Mouse (Mus musculus) forebrain, postnatal 0 days (tissue): Measurements from ENCODE around the gene Krtcap2. TPM values are rescaled to one million over a fixed set of nuclear protein-coding genes. Genes with fewer than 3 reads are reported as not detected.

Experiments
- ATAC-seq: fragments of 200-750 bp; cut with Nextera tagmentation; 2 replicates; pipeline ENCODE4 v1.8.0; 2017; ENCODE audit warnings: mild to moderate bottlenecking, moderate library complexity
- DNase-seq: peaks from one replicate; pipeline ENCODE4 v3.0.0-alpha.2; 2015
- H3K27ac ChIP-seq: fragments of 300-500 bp; sonication (generic); 2 replicates; pipeline ENCODE4 v1.5.1; 2014; ENCODE audit warnings: low read depth, mild to moderate bottlenecking, antibody characterized with exemption, low read length, moderate library complexity, mixed read lengths
- H3K27me3 ChIP-seq: fragments of 300-500 bp; sonication (generic); 2 replicates; pipeline ENCODE4 v1.6.1; 2014; ENCODE audit warnings: mild to moderate bottlenecking, low read length, mixed read lengths; ENCODE audit not compliant: insufficient read depth
- H3K36me3 ChIP-seq: fragments of 300-500 bp; sonication (generic); 2 replicates; pipeline ENCODE4 v1.6.1; 2014; ENCODE audit warnings: mild to moderate bottlenecking, moderate library complexity; ENCODE audit not compliant: insufficient read depth
- H3K4me1 ChIP-seq: fragments of 300-500 bp; sonication (generic); 2 replicates; pipeline ENCODE4 v1.6.1; 2014; ENCODE audit warnings: antibody characterized with exemption; ENCODE audit not compliant: insufficient read depth
- H3K4me2 ChIP-seq: fragments of 300-500 bp; sonication (generic); 2 replicates; pipeline ENCODE4 v1.6.1; 2014; ENCODE audit warnings: low read depth, mild to moderate bottlenecking, moderate library complexity
- H3K4me3 ChIP-seq: fragments of 300-500 bp; sonication (generic); 2 replicates; pipeline ENCODE4 v1.5.1; 2014; ENCODE audit warnings: low read depth, low read length, mixed read lengths
- H3K9ac ChIP-seq: fragments of 300-500 bp; sonication (generic); 2 replicates; pipeline ENCODE4 v1.6.1; 2014; ENCODE audit warnings: mild to moderate bottlenecking
- H3K9me3 ChIP-seq: fragments of 300-500 bp; sonication (generic); 2 replicates; pipeline ENCODE4 v1.6.1; 2016; ENCODE audit warnings: low read length
- CTCF ChIP-seq: sonication (generic); IDR thresholded peaks from 2 replicates; pipeline ENCODE4 v1.5.1; 2016; ENCODE audit warnings: antibody characterized with exemption, control low read depth, low read depth
- WGBS: fragments of 180-500 bp; shearing (Covaris S2); extraction: QIAGEN DNeasy Blood & Tissue Kit; methylation state at CpG from one replicate; pipeline ENCODE4 v1.1.7; 2014; 5-methylcytosine and 5-hydroxymethylcytosine counted together
- polyA plus RNA-seq: library from polyadenylated mRNA; unstranded; fragments of >200 nt; fragmentation: Nextera tagmentation; extraction: Ambion mirVana; gene quantifications from 2 replicates; pipeline ENCODE4 v1.2.1, GENCODE M21; 2015
- total RNA-seq: library from RNA; depleted of rRNA; stranded (reverse); fragments of >200 nt; gene quantifications from 2 replicates; pipeline ENCODE4 v1.2.3, GENCODE M21; 2014

Krtcap2 gene
- total and polyA plus RNA-seq, 2 experiments from 2014 or later = 67.0 to 221 TPM

- Histone ChIP-seq H3K36me3 (peaks cover 12% of the 10 kb centered on the region; the same call in 1 of the 2 replicates), H3K4me2 (peak overlapping the region; percentile 91), H3K9me3 (no peaks in the 10 kb centered on the region), H3K9ac (peak overlapping the region; percentile 53), H3K27ac (peak overlapping the region; percentile 80), H3K27me3 (no peaks in the 10 kb centered on the region), H3K4me1 (peaks cover 28% of the 10 kb centered on the region), H3K4me3 (peak overlapping the region; percentile 45)
- DNase-seq = no peak
- no peak for TF ChIP-seq CTCF
- WGBS = 13% methylated on average over 12 of the region's 12 CpGs
- ATAC-seq = no peak
Measured at GRCm38 (mm10) chr3:89225321-89225815, 20.4 kb upstream of the Krtcap2 start.

GRCm38 (mm10) chr3:89225918-89226317, 19.8 kb upstream of the Krtcap2 start:
- no peak for TF ChIP-seq CTCF
- Histone ChIP-seq H3K4me1 (peaks cover 28% of the 10 kb centered on the region), H3K4me2 (peak overlapping the region; percentile 91), H3K4me3 (peak overlapping the region; percentile 45), H3K9ac (peak overlapping the region; percentile 53), H3K27me3 (no peaks in the 10 kb centered on the region), H3K27ac (peak overlapping the region; percentile 80), H3K9me3 (no peaks in the 10 kb centered on the region), H3K36me3 (peaks cover 12% of the 10 kb centered on the region; the same call in 1 of the 2 replicates)
- WGBS = 15% methylated on average over 4 of the region's 4 CpGs
- ATAC-seq = peak; percentile 45
- peak; percentile 71 for DNase-seq

- 3% methylated on average over 11 of the region's 11 CpGs for WGBS
- H3K4me1 ChIP-seq = peaks cover 28% of the 10 kb centered on the region
Measured at GRCm38 (mm10) chr3:89226361-89226760, 19.4 kb upstream of the Krtcap2 start.

DNA sequence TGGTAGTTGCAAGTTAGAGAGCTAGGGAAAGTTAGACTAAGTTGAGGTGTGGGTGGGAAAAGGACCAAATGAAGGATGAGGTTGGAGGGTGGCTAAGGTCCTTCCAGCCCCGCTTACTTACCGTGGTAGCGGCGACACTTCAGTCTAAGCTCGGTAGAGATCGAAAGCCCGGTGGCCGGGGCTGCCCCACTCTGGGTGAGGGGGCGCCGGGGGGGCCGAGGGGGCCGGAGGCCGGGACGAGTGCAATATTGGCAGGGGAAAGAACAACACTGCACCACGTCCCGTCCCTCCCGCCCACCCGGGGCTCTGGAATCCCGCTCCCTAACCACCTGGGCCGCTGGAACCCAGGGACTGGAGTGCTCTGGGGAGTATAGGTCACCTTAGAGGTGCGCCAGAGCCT, 18.9 kb upstream of the Krtcap2 start, which contains the start of gene Mtx1:
Gene Mtx1, minus strand, starts transcription at position 189 of the 400 bp plus-strand sequence.
- TF ChIP-seq CTCF = no peak
- H3K27me3 ChIP-seq = no peaks in the 10 kb centered on the region
- peak within 1 kb of the TSS; percentile 80 for H3K27ac ChIP-seq
- peak within 1 kb of the TSS; percentile 45 for H3K4me3 ChIP-seq
- 3% methylated on average over 21 of the region's 21 CpGs for WGBS
- peak within 1 kb of the TSS; percentile 91 for H3K4me2 ChIP-seq
- peak within 1 kb of the TSS; percentile 53 for H3K9ac ChIP-seq
- H3K9me3 ChIP-seq = no peaks in the 10 kb centered on the region
- peaks cover 28% of the 10 kb centered on the region for H3K4me1 ChIP-seq
- H3K36me3 ChIP-seq = peaks cover 5% of the 10 kb centered on the region; the same call in 1 of the 2 replicates
- no peak for DNase-seq
- peak; percentile 3; the same call in 1 of the 2 replicates for ATAC-seq

More at GRCm38 (mm10) chr3:89226361-89226760, 19.4 kb upstream of the Krtcap2 start:
- no peaks in the 10 kb centered on the region for H3K27me3 ChIP-seq
- H3K4me3 ChIP-seq = peak overlapping the region; percentile 45
- H3K36me3 ChIP-seq = peaks cover 7% of the 10 kb centered on the region; the same call in 1 of the 2 replicates
- no peaks in the 10 kb centered on the region for H3K9me3 ChIP-seq
- peak overlapping the region; percentile 80 for H3K27ac ChIP-seq
- no peak for TF ChIP-seq CTCF
- ATAC-seq (no peak), DNase-seq (no peak)
- H3K9ac ChIP-seq = peak overlapping the region; percentile 53
- H3K4me2 ChIP-seq = peak overlapping the region; percentile 91

GRCm38 (mm10) chr3:89227307-89228179, 18.2 kb upstream of the Krtcap2 start:
- H3K9me3 ChIP-seq = no peaks in the 10 kb centered on the region
- ATAC-seq (peak; percentile 89), DNase-seq (peak; percentile 96)
- no peak for TF ChIP-seq CTCF
- H3K4me2 ChIP-seq = peak overlapping the region; percentile 91
- peaks cover 5% of the 10 kb centered on the region; the same call in 1 of the 2 replicates for H3K36me3 ChIP-seq
- no peaks in the 10 kb centered on the region for H3K27me3 ChIP-seq
- H3K9ac ChIP-seq = peak overlapping the region; percentile 53
- peak overlapping the region; percentile 45 for H3K4me3 ChIP-seq
- peaks cover 28% of the 10 kb centered on the region for H3K4me1 ChIP-seq
- 1% methylated on average over 41 of the region's 41 CpGs for whole genome bisulfite sequencing
- H3K27ac ChIP-seq = peak overlapping the region; percentile 80

- Histone ChIP-seq H3K9me3 (no peaks in the 10 kb centered on the region), H3K36me3 (0 out of 2 replicates have a peak, but pooled peaks cover 4% of the 10 kb centered on the region), H3K9ac (peak overlapping the region; percentile 33; the same call in 1 of the 2 replicates), H3K4me2 (peak overlapping the region; percentile 91), H3K27me3 (no peaks in the 10 kb centered on the region), H3K4me1 (peaks cover 28% of the 10 kb centered on the region), H3K4me3 (peak overlapping the region; percentile 45), H3K27ac (peak overlapping the region; percentile 80; the same call in 1 of the 2 replicates)
- under 1% methylated on average over 20 of the region's 20 CpGs for WGBS
- TF ChIP-seq CTCF = peak; percentile 95
- DNase-seq = peak; percentile 90
- ATAC-seq = peak; percentile 50
Measured at GRCm38 (mm10) chr3:89228180-89228549, 17.6 kb upstream of the Krtcap2 start.
